Mouse (Mus musculus): ENCODE results near the gene Tex46.

Gene Tex46

GRCm38 (mm10) chr4:136631237-136631994 lies 21.2 kb downstream of the Tex46 start:
- DNase-seq (ENCODE audit: low spot score in 2 of 2): no peak

- no peak for DNase-seq (ENCODE audit: low spot score in 2 of 2)
These were observed 25.8 kb downstream of the Tex46 start for GRCm38 (mm10) chr4:136635995-136636394.

GRCm38 (mm10) chr4:136636511-136636910 lies 26.3 kb downstream of the Tex46 start:
- no peak for DNase-seq (ENCODE audit: low spot score in 2 of 2)

- DNase-seq (ENCODE audit: low spot score in 2 of 2): no peak
These were observed 26.8 kb downstream of the Tex46 start for GRCm38 (mm10) chr4:136636983-136637562.

- peak; percentile 69 to 78 for DNase-seq (ENCODE audit: low spot score in 2 of 2)
These were observed 27.5 kb downstream of the Tex46 start for GRCm38 (mm10) chr4:136637563-136638229.

GRCm38 (mm10) chr4:136638230-136638750 lies 28.1 kb downstream of the Tex46 start:
- no peak for DNase-seq (ENCODE audit: low spot score in 2 of 2)

GRCm38 (mm10) chr4:136638890-136639289 lies 28.7 kb downstream of the Tex46 start:
- no peak for DNase-seq (ENCODE audit: low spot score in 2 of 2)

GRCm38 (mm10) chr4:136648922-136649479 lies 38.8 kb downstream of the Tex46 start:
- peak; percentile 72 to 74 for DNase-seq (ENCODE audit: low spot score in 2 of 2)

GRCm38 (mm10) chr4:136649480-136650196 lies 39.4 kb downstream of the Tex46 start:
- DNase-seq (ENCODE audit: low spot score in 2 of 2): peak in 1 of 2 experiments; percentile 14

- DNase-seq (ENCODE audit: low spot score in 2 of 2): no peak
These were observed 40.0 kb downstream of the Tex46 start for GRCm38 (mm10) chr4:136650261-136650660.

GRCm38 (mm10) chr4:136651357-136651811 lies 41.1 kb downstream of the Tex46 start:
- no peak for DNase-seq (ENCODE audit: low spot score in 2 of 2)

GRCm38 (mm10) chr4:136651882-136652527 lies 41.8 kb downstream of the Tex46 start:
- DNase-seq (ENCODE audit: low spot score in 2 of 2): peak in 1 of 2 experiments; percentile 16

GRCm38 (mm10) chr4:136652528-136652910 lies 42.3 kb downstream of the Tex46 start:
- DNase-seq (ENCODE audit: low spot score in 2 of 2): no peak

- no peak for DNase-seq (ENCODE audit: low spot score in 2 of 2)
These were observed 42.8 kb downstream of the Tex46 start for GRCm38 (mm10) chr4:136653019-136653418.

- DNase-seq (ENCODE audit: low spot score in 2 of 2): no peak
These were observed 43.5 kb downstream of the Tex46 start for GRCm38 (mm10) chr4:136653692-136654234.

GRCm38 (mm10) chr4:136657914-136658313 lies 47.7 kb downstream of the Tex46 start:
- no peak for DNase-seq (ENCODE audit: low spot score in 2 of 2)

All from right cerebral cortex, postnatal 36 days (tissue).